Mouse (Mus musculus) right cerebral cortex, postnatal 14 days (tissue): ENCODE data around the gene Mettl14.
"Not testable (repeated sequence)": the region's sequence is repeated elsewhere in the genome, so short reads cannot be mapped to it uniquely, and the experiment has no call there.

Experiments used
- DNase-seq: peaks from one replicate; pipeline ENCODE4 v3.0.0; 2022

The Mettl14 gene

DNA sequence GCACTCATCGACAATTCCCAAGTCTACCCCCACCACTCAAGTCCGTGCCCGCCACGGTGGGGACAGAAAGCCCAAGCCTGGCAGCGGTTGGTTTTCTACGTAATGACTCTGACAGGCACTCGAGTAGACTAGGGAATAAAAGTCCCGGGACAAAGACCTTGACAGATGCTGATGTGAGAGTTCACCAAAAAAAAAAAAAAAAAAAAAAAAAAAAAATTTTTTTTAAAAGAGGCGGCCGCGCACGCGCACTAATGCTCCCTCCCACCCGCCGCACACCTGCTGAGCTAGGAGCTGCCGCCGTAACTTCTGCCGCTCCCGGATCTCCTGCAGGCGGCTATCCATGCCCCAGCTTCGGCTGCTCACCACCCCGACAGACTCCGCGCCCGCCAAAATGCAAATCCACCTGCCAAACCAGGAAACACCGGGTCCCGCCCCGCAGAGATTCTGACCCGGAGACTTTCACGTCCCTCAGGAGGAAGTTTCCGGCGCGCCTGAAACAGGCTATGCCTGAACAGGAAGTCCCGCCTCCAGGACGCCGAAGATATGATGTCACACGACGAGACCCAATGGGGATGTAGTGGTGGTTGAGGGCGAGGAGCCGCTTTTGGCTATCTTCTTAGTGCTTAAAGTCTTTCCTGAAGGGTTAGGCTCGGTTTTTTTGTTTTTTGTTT lies at the start of gene Mettl14:
Mettl14 (minus strand) TSS at position 623 of the 671 bp plus-strand sequence.
- peak; percentile 97 for DNase-seq

DNA sequence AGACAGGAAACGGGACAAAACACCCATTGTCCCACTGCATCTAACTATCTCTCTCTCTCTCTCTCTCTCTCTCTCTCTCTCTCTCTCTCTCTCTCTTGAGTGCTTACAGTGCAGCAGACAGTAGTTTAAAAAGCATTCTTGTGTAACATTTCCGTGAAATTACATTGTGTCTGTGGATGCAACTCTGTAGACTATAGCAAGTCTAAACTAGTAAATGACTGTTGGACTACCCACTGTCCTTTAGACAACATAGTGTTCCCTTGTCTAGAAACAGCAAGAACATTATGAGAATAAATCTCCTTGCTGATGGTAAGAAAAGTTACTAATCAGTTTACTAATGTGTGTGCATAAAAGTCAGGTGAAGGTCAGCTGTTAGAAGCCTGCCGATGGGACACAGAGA lies 47.5 kb upstream of the Mettl14 start:
- no peak for DNase-seq

DNA sequence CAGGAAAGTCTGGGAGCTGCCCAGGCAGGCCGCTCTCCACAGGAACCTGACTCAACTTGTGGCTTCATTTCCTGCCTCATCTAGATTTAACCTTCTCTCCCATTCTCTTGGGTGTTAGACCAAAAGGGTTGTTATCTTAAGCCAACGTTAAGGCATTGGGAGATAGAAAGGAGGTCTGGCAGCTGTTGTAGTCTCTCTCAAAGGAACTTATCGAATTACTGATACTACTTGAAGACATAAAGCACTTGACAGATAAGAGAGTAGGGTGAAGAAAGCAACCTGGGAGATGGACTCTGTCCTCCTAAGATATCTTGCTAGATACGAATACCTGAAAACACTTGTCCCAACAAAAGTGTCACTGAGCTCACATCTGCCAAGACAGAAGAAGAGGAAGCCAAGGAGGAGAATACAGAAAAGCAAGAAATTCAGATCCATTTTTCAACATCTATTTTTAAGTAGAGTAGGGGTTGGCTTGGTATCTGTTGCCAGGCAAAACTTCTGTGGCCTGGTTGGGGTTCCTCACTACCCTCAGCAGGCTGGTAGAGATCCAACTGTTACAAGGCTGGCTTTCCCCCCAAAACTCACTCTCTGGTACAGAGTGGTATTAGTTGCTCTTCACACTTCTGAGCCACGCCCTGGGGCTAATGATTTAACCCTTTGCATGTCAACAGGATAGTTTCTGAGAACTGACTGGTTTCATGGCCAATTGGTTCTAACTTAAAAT lies 46.2 kb upstream of the Mettl14 start:
- DNase-seq = no peak

DNA sequence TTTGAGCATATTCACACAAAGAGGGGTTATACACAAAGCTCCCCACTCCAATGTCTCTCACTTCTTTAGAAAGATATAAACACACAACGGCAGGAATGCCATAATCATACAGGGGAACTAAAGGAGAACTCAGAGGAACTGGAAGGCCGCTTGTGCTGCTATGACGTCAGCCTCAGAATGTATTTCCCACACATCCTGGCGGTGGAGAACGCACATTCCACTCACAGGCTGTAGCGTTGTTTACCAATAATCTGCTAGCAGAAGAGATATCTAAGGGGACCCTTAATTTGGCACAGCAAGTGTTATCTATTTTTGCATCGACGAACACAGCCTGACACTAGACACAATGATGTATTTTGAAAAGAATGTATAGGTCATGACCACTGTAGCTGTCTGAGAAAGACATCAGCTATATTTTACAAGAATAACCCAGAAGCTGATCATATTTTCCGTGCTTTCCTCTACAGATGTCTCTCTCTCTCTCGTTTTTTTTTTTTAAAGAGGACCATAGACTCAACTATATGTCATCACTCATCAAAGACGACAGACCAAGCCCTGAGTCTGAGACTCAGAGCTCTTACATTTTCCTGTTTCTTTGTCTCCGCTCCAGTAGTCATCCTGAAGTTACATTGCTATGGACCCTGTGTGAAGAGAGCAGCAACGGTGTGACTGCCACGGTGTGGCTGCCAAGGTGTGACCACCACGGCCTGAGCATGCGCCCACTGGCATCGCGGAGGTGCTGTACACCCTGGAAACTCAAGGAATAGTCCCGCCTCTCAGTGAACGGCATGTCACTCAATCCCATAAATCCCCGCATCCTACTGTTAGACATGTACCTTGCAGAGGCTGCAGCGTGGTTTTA lies 43.9 kb upstream of the Mettl14 start:
- no peak for DNase-seq

DNA sequence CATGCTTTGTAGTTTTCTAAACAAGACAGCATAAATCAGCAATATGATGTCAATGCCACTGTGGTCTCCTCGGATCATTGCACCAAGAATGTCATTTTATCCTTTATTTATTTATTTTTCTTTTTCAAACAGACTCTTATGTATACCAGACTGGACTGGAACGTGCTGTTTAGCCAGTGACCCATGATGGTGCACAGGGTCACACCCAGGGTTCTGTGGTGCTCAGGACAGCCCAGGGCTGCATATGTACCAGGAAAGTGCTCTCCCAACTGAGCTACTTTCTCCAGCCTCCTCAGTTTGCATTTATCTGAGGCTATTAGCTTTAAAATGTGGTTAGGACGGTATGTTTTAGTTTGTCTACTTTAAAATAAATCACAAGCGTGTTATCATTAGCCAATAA lies 42.1 kb upstream of the Mettl14 start:
- no peak for DNase-seq

DNA sequence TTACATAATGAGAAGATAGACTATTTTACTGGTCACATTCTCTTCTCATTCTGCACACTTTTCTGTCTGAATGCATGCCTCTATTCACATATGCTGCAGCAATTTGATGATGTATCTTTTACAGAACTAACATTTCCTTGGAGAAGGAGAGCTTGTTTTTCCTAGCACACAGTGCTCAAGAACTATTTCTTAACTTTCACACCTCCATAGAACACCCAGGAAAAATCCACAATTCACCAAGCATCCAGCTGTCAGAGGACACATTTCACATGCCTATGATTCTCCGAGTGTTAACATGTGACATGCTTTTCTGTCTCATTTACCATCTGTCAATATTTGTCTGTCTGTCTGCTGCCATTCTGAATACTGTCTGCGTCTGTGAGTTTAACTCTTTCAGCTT lies 39.7 kb upstream of the Mettl14 start:
- no peak for DNase-seq

DNA sequence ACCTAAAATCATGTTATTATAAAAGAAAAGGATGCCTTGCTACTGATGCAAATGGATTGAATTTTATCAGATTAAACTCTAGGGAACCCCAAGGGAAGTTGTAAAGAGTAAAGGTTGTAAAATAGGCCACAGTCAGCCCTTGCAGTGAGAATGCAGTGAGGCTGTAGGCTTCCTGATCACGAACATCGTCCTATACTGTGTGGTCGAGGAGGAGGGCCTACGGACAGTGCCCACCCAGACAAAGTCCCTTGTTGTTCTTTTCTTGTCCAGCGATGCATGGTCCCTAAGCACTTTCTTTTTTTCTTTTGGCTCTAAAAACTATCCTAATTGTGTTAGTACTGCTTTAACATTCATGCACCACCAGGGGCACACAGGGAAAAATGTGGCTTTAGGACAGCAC lies 27.3 kb upstream of the Mettl14 start:
- no peak for DNase-seq

DNA sequence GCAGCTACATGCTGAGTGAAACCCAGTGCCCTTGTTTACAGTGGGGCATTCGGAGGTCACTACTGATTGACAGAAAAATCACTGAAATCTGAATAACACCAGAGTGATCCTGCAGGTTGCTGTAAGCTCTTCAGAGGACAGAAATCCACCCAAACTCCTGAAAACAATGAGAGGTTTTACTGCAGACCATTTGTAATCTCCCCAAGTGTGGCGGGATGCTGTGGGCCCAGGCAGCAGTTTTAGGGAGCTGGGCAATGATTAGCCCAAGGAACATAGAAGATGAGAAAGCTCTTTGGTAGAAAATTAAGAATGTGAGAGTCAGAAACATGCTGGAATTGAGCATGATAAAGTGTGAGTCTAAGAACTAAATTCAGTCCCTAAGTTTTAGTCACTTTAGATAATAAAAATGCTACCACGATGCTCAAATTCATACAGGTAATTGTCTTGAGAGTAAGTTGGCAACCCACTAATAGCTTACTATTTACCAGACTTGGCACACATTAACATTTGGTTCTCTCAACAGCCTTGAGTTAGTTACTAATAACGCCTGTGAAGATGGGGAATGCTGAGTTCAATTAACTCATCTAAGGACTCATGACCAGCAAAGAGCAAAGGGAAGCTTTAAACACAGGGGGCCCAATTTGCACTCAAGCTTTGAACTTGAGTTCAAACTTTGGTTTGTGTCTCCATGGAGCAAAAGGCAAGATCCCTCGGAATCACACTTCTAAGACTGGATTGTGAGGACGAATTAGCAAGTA lies 26.1 kb upstream of the Mettl14 start:
- DNase-seq = no peak

DNA sequence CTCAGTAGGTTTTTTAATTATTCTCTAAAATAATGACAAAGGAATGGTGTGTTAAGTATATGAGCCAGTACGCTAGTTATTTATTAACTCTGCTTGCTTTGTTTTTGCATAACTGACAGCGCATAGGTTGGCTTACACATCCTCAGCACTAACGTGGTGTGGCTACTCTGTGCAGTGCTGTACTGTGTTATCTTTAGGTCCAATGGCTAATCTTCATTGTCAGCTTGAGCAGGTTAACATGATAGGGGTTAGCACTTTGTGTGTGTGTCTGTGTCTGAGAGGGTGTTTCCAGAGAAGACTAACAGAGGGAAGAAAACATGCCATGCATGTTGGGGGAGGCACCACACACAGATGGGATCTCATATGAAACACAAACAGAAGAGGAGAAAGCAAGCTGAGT lies 19.0 kb upstream of the Mettl14 start:
- DNase-seq = no peak

DNA sequence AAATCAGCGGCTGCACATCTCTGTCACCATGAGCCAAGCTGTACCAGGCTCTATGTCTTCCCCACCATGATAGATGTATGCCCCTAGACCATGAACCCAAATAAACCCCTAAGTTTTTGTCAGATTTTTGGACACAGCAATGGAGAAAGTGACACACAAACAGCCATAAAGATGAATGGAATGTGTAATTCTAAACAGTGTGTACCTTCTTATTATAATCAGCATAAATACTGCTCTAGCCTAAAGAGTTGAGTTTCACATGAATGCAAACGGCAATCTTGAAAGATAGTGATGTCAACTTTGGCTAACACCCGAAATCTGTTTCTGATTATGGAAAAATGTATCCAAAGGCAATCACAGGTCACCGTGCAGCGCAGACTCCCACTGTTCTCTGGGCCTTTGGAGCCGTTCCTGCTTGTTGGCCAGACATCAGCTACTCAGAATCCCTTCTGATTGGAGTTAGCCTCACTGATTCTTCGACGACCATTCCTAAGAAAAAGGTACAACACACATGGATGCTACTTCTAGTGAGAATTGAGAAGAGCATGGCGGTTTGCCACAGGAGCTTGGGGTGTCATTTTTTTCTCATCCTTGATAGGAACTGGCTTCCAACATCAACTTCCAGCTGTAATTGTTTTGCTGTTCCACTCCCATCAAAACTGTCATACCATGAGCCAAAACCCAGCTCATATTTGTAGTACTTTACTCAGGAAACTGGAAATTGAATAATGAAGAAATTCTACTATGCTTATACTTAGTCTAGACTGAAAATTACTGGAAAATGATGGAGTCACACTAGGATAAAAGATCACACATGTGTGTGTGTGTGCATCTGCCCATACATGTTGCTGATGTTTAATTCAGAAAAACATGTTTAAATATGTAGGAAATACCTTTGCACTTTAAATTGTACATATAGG lies 11.9 kb upstream of the Mettl14 start:
- no peak for DNase-seq

DNA sequence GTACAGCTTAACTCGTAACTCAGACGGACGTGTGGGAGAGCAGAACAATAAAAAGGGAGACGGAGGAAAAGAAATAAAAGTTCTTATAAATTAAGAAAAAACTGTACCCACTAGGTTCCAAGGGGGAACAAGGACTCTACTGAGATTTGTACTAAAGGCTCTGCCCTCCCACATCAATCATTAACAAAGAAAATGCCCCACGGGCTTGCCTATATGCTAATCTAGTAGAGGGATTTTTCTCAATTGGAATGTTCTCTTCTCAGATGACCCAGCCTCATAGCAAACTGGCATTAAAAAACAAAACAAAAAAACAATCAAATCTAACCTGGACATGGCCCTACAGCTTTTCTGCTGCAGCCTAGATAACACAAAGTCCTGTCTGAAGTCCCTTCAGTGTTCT lies 9.7 kb upstream of the Mettl14 start:
- DNase-seq = no peak

DNA sequence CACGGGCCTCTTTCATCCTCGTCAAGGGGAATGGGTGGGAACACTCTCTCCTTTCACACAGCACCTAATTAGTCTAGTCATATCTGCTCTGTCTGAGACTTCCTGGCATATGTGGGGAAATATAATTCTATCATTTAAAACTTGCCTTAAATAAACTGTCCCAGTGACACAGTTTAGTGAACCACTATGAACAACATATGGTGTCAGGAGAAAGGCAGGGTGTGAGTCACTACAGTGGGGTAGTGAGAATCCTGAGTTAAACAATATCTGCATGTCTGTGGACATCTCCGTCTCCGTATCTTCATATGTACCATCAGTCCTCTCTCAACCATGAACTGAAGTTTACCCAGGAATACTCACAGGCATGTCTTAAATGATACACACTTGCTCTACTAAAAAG lies 5.3 kb upstream of the Mettl14 start:
- DNase-seq = no peak

DNA sequence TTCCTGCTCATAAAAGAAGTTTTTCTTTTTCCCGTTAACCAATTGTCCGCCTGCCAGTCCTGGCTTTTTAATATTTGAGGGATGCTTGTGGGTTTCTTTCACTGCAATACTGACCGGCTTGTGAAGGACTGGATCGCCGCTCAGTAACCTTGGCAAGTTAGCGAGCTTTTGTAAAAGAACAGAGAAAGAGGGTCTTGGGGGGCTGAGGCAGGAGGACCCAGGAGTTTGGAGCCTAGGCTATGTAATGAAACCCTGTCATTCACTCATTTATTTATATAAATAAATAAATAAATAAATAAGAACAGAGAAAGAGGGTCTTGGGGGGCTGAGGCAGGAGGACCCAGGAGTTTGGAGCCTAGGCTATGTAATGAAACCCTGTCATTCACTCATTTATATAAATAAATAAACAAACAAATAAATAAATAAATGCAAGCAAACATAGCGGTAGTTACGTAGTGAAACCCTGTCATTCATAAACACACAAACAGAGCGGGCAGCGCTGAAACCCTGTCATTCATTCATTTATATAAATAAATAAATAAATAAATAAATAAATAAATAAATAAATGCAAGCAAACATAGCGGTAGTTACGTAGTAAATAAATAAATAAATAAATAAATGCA lies 361 bp upstream of the Mettl14 start:
- DNase-seq = not testable (repeated sequence)

DNA sequence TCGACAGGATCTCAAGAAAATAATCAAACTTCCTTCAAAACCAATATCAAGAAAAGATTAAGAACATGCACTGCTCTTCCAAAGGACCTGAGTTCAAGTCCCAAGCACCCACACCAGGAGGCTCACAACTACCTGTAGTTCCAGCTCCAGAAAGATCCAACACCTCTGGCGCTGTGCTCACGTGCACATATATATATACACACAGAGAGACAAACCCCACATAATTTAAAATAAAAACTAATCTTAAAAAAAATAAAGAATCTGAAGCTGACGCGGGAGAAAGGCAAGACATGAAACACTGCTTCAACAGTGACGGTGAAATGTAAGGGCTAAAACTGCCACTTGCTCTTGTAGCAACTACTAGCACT lies 806 bp downstream of the Mettl14 start:
- DNase-seq = no peak

DNA sequence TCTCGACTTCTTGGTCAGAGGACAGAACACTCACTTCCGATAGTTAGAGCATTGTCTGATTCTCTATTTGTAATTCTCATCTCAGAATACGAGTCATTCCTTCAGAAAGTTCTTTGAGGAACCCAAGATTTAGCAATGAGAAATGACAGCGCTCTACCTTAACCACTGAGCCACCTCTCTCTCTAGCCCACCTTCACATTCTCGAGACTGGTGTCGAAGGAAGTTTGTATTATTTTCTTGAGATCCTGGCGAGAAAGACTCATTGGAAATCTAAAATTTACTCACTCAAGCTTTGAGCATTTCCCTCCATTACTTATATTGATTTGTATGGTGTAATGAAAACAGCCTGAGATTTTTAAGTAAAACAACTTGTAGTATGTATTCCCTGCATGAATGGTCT lies 1.5 kb downstream of the Mettl14 start:
- DNase-seq = no peak

DNA sequence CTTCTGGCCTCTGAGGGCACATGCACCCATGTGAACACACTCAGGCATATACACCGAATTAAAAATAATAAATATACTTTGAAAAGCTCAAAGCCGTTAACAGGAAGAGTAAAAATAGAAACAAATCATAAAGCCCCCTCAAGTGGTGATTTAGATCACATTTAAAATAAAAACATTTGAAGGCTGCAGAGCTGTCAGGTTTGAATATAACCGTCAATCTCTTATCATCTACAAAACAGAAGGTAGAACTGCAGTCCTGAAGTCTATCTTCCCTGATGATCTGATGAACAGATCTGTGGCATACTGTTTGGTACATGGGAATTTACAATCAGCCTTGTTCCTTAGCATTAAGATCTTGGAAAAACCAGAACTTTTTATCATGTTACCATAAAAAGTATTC lies 9.3 kb downstream of the Mettl14 start:
- no peak for DNase-seq

DNA sequence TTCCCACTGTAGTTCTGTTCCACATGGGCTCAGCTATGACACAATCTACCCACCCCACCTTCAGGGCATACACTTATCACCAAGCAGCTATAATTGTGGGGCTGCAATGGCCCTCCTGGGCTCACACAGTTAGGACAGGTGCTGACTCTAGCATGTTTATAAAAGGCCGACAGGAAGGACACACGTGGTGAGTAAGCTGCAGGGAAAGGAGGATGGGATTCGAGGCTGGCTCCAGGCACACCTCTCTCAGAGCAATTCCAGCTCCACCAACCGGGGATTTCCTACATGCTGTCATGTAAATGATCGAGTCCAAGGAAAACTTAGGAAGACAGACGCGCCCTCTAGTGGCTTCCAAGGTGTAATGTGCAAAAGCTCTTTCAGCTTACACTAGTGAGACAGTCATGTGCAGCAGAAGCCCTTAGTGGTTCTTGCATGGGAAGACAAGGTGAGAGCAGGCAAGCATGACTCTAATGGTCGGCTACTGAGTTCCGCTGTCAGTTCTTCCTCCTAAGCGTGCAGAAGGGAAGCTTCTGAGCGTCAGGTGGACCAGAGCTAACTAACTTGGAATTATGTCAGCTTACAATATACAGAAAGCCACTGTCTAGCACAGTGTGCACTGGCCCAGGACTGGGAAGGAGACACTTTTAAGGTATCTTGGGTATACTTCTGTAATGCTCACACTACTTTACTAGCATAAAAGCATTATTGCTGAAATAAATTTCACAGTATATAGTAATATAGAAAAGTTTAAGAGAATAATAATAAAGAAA lies 14.0 kb downstream of the Mettl14 start:
- DNase-seq = peak; percentile 76

DNA sequence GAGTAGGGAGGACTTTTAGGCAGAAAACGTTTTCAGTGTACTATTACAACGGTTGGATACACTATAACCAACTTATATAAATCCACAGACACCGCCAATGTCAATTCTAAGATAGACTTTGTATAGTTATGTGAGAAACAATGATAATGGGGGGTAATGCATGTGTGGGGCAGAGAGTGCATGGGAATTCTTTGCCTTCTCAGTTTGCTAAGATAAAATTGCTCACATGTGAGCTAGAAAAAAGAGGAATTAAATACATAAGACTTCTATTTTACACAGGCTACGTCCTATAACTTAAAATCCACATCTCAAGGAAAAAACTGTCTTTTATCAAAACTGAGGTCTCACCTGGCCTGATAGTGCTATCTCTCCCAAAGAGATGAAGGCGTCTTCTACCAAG lies 15.0 kb downstream of the Mettl14 start:
- no peak for DNase-seq

DNA sequence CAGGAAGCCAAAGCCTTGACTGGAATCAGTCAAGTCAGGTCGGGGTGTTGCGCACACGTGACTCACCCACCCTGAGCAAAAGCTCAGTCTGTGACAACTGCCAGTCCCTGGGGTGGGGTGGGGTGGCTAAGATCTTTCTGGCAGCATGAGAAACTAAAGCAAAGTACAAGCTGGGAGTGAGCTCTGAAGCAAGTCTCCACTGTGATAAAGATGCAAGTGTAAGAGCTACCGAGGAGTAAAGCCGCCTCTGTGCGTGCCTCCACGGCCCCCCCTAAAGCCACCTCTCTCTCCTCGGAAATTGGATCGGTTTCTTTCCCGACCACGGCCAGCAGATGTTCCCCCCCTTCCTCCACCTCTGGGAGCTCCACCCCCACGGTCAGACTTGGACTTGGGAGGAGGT lies 16.7 kb downstream of the Mettl14 start:
- no peak for DNase-seq

DNA sequence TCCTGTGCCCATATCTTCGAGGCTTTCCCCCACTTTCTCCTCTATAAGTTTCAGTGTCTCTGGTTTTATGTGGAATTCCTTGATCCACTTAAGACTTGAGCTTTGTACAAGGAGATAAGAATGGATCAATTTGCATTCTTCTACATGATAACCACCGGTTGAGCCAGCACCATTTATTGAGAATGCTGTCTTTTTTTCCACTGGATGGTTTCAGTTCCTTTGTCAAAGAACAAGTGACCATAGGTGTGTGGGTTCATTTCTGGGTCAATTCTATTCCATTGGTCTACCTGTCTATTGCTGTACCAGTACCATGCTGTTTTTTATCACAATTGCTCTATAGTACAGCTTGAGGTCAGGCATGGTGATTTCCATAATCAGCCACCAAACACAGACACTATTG lies 19.1 kb downstream of the Mettl14 start:
- not testable (repeated sequence) for DNase-seq
